Mouse (Mus musculus): ENCODE measurements around the gene Olfr1290. TPM values are rescaled to one million over a fixed set of nuclear protein-coding genes. Genes with fewer than 3 reads are reported as not detected.

The Olfr1290 gene
- total RNA-seq (2021): not detected
- long read RNA-seq, experiment 1: 0 reads
- long read RNA-seq, experiment 2: 0 reads

- DNase-seq: no peak
Measured at GRCm38 (mm10) chr2:111493729-111494128, at the start of gene Olfr1290. Gene Olfr1290, minus strand, starts transcription at chr2:111493829.

- no peak for DNase-seq
Measured at GRCm38 (mm10) chr2:111540191-111540590, 46.6 kb upstream of the Olfr1290 start, which contains the start of gene Olfr1294. Gene Olfr1294, minus strand, starts transcription at chr2:111540291.

GRCm38 (mm10) chr2:111524903-111525302 is 31.3 kb upstream of the Olfr1290 start, which contains the start of gene Olfr1293-ps:
Gene Olfr1293-ps, plus strand, starts transcription at chr2:111525203.
- no peak for DNase-seq

- no peak for DNase-seq
Measured at GRCm38 (mm10) chr2:111517451-111517850, 23.8 kb upstream of the Olfr1290 start.

DNA sequence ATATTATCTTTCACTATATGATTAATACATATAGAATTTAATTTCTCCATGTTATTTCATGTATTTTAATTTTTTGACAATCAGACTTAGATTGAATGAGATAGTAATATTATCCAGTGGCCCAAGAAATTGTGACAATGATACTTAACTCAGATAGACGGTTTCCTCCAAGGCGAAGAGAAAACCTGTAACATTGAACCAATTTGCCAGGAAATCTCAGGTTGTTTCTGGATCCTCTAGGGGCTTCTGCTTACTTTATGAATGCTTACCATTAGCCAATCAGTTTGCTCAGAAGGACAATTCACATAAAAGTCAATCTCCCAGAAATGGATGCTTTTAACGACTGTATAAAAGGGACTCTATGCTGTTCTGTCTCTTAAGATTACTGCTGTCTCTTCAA is 3.3 kb upstream of the Olfr1290 start, which contains the start of gene Olfr1291-ps1:
Gene Olfr1291-ps1 (plus strand): TSS at position 301 of the 400 bp plus-strand sequence.
- no peak for DNase-seq

- DNase-seq: no peak
Measured at GRCm38 (mm10) chr2:111480519-111480918, 13.1 kb downstream of the Olfr1290 start, which contains the start of gene Olfr1289. Gene Olfr1289, plus strand, starts transcription at chr2:111480819.

DNA sequence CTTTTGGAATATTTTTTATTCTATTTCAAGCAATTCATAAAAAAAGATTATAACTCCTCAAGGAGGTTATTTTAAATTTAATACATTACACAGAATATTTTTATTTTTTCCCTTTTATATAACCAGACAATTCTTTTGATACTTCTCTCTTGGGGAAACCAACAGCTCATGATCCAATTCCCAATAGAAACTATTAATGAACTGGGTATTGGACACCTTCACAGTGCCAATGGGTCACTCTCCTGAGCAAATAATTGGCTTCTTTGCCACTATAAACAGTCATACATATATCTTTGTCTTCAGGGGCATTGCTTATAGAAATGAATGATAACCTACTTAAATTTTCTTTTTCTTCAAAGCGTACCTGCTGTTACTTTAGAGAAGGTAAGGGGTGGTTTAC is 19.8 kb downstream of the Olfr1290 start, which contains the start of gene Olfr1288:
Gene Olfr1288 (plus strand): TSS at position 301 of the 400 bp plus-strand sequence.
- DNase-seq: no peak

DNA sequence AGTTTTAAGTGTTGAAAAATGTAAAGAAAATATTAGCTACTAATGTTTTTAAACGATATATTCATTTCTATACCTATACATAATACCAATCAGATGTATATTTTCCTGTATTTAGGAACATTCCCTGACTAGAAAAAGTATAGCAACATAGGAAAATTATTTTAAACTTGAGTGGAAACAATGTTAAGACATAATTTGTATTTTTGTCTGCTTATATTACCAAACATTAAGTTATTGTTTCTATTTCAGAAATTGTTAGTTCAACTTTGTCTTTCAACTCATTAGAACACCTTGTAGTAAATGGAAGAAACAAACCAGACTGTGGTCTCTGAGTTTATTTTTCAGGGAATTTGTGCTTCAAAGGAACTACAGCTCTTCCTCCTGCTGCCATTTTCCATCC is 44.8 kb downstream of the Olfr1290 start, which contains the start of gene Olfr1287:
Gene Olfr1287 (plus strand): TSS at position 301 of the 400 bp plus-strand sequence.
- DNase-seq: no peak

Other genes starting within 250 kb of the Olfr1290 start
- not detected for gene Olfr1276, start 239.3 kb downstream of the Olfr1290 start, total RNA-seq (2021)
- gene Olfr1277, start 219.7 kb downstream of the Olfr1290 start, total RNA-seq (2021): not detected
- gene Olfr1278, start 203.7 kb downstream of the Olfr1290 start, total RNA-seq (2021): not detected
- not detected for gene Olfr1279, start 193.2 kb downstream of the Olfr1290 start, total RNA-seq (2021)
- not detected for gene Olfr1280, start 179.8 kb downstream of the Olfr1290 start, total RNA-seq (2021)
- gene Olfr1281, start 167.3 kb downstream of the Olfr1290 start, total RNA-seq (2021): not detected
- not detected for gene Olfr1282, start 157.8 kb downstream of the Olfr1290 start, total RNA-seq (2021)
- not detected for gene Olfr1283, start 127.0 kb downstream of the Olfr1290 start, total RNA-seq (2021)
- gene Olfr1284, start 118.3 kb downstream of the Olfr1290 start, total RNA-seq (2021): not detected
- gene Olfr1286, start 70.7 kb downstream of the Olfr1290 start, total RNA-seq (2021): not detected
- gene Olfr1287, start 44.7 kb downstream of the Olfr1290 start, total RNA-seq (2021): not detected
- not detected for gene Olfr1288, start 19.7 kb downstream of the Olfr1290 start, total RNA-seq (2021)
- gene Olfr1289, start 13.0 kb downstream of the Olfr1290 start, total RNA-seq (2021): not detected
- gene Olfr1291-ps1, start 3.4 kb upstream of the Olfr1290 start, total RNA-seq (2021): not detected
- gene Olfr1293-ps, start 31.4 kb upstream of the Olfr1290 start, total RNA-seq (2021): not detected
- gene Olfr1294, start 46.5 kb upstream of the Olfr1290 start, total RNA-seq (2021): not detected
- gene Olfr1295, start 75.9 kb upstream of the Olfr1290 start, total RNA-seq (2021): not detected
- not detected for gene Olfr1297, start 132.7 kb upstream of the Olfr1290 start, total RNA-seq (2021)
- not detected for gene Olfr1298, start 155.4 kb upstream of the Olfr1290 start, total RNA-seq (2021)
- not detected for gene Olfr1299, start 167.6 kb upstream of the Olfr1290 start, total RNA-seq (2021)